Mouse (Mus musculus) brain, embryonic 18.5 days (tissue): Measurements from ENCODE around the gene Sprr2k.
"Not testable (repeated sequence)": the region's sequence is repeated elsewhere in the genome, so short reads cannot be mapped to it uniquely, and the experiment has no call there.

ENCODE experiments used
- DNase-seq: peaks from one replicate; pipeline ENCODE4 v3.0.0-alpha.2; 2012; ENCODE audit warnings: low read depth, low spot score

Gene Sprr2k

DNA sequence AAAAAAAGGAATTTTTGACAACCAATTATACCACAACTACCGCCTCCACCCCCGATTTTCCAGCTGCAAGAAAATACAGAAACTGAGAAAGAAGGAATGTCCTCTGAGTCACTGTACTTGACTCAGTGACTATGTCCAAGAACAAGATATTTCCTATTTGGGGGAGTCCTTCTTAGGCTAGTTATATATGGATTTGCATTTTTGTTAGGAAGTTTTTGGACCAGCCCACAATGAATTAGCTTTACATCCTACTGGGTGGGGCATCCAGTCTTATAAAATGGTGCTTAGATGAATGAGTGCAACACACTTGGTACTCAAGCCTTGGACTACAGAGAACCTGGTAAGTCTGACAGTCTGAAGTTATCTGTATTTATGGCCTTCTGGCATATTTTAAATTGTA is at the start of gene Sprr2k:
Gene Sprr2k, plus strand, starts transcription at position 301 of the 400 bp plus-strand sequence.
- no peak for DNase-seq

DNA sequence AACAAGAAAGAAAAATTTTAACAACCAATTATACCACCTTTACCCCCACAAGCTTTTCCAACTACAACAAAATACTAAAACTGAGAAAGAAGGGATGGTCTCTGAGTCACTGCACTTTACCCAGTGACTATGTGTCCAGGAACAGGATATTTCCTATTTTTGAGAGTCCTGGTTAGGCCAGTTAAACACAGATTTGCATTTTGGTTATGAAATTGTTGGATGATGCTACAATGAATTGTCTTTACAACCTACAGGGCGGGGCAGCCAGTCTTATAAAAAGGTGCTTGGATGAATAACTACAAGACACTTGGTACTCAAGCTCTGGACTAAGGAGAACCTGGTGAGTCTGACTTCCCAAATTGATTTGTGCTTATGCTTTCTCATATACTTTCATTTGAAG is 47.0 kb upstream of the Sprr2k start, which contains the start of gene Sprr2h:
Gene Sprr2h, plus strand, starts transcription at position 301 of the 400 bp plus-strand sequence.
- no peak for DNase-seq

GRCm38 (mm10) chr3:92394301-92394700 is 38.1 kb upstream of the Sprr2k start:
- no peak for DNase-seq

DNA sequence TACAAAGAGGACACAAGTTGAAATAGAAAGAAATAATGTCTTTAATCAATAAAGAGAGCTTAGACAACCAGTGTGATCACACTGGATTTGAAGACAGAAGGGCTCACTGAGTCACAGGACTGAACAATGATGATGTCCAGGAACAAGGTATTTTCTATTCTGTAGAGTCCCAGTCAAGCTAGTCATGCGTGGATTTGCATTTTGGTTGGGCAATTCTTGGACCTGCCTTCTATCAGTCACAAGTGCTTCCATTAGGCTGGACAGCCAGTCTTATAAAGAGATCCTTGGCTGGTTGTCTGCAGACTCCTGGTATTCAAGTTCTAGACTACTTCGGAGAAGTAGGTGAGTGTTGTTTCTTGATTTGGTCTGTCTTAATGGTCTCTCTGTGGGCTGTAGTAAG is 24.7 kb upstream of the Sprr2k start, which contains the start of gene Sprr2i:
Gene Sprr2i, plus strand, starts transcription at position 301 of the 400 bp plus-strand sequence.
- no peak for DNase-seq

DNA sequence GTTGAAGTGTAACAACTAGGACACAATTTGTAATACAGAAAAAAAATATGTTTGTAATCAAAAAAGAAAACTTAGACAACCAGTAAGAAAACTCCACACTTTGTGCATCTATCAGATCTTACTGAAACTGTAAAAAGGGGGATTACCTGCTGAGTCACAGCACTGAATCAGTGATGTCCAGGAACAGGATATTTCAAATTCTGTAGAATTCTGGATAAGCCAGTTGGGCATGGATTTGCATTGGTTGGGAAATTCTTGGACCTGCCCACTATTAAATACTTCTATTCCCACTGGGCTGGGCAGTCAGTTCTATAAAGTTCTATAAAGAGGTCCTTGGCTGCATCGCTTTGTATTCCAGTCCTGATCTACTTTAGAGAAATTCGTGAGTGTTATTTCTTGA is 14.6 kb upstream of the Sprr2k start, which contains the start of gene Sprr2j-ps:
Gene Sprr2j-ps, plus strand, starts transcription at position 301 of the 400 bp plus-strand sequence.
- no peak for DNase-seq

DNA sequence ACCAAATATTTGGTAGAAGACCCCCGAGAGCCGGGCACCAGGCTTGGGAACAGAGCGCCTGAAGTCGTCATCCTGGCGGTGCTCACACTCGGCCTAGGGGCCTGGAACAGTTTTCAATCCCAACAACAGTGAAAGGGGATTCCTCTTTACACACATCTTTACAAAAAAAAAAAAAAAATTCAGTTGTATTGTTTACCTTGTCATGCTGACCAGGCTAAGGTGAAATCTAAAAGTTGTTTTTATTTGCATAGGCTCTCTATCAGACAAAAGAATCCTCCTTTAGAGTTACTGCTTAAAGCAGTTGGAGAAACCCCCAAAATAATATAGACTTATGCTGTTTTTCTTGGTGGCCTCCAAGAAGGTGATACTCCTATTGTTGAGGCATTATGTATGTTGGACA is 3.1 kb upstream of the Sprr2k start, which contains the start of gene Gm9774:
Gene Gm9774, minus strand, starts transcription at position 101 of the 400 bp plus-strand sequence.
- DNase-seq = no peak

GRCm38 (mm10) chr3:92438689-92439088 is 6.3 kb downstream of the Sprr2k start, which contains the start of gene Sprr1b:
TSS of gene Sprr1b (minus strand) at chr3:92438789.
- DNase-seq = no peak

DNA sequence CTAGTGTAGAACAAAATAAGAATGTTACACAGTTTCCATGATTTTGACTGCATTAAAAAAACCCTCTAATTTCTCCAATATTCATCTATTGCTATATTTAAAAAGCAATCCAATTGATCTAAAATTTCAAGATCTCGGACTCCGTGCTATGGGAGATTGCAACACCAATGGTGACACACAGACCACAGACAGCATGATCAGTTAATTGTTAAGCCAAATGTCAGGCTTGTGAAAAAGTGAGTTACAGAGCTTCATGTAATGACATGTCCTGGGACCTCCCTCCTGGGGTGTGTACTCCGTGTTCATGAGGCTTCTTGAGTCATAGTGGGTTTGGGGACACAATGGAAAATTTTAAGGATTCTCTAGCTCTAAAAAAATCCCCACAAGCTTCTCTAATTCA is 7.8 kb downstream of the Sprr2k start:
- DNase-seq = no peak

- no peak for DNase-seq
Measured at GRCm38 (mm10) chr3:92455151-92455550, 22.8 kb downstream of the Sprr2k start.

- DNase-seq = no peak
Measured at GRCm38 (mm10) chr3:92458620-92459019, 26.2 kb downstream of the Sprr2k start, which contains the start of gene Sprr3. TSS of gene Sprr3 (minus strand) at chr3:92458720.

GRCm38 (mm10) chr3:92466576-92466975 is 34.2 kb downstream of the Sprr2k start:
- DNase-seq = no peak

- no peak for DNase-seq
Measured at GRCm38 (mm10) chr3:92467424-92467823, 35.0 kb downstream of the Sprr2k start.

DNA sequence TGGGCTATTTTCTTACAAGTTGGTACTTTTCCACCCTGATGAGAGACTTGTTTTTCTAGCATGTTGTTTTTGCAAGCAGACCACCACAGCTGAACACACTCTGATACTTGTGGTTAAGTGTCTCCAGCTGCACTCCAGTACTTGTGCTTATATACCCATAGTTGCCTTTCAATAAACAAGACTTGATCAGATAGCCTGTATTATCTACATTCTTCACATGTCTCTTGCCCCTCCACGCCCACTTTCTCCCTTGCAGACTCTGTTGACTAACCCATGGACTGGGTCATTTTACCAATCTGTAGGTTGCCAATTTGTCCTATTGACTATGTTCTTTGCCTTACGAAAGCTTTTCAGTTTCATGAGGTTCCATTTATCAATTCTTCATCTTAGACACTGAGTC is 37.7 kb downstream of the Sprr2k start:
- DNase-seq = no peak

DNA sequence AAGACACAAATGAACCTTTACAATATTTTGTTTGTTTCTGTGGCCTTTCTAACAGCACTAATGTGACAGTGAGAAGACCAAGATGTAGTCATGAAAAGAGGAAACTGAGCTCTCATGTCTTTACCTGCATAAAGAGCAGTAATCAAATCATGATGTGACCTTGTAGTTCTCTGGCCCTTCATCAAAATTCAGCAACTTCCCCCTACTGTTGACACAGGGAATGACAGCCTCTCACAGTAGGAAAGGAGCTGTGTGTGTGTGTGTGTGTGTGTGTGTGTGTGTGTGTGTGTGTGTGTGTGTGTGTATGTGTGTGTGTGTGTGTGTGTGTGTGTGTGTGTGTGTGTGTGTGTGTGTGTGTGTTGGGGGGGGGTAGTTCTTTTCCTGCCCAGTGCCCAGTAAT is 48.9 kb downstream of the Sprr2k start:
- not testable (repeated sequence) for DNase-seq
